Mouse (Mus musculus) embryonic facial prominence, embryonic 11.5 days (tissue): Measurements from ENCODE around the gene Gimap5. TPM values are rescaled to one million over a fixed set of nuclear protein-coding genes. Genes with fewer than 3 reads are reported as not detected.

Experiments
- ATAC-seq: fragments of 200-750 bp; cut with Nextera tagmentation; replicated peaks from 2 replicates; pipeline ENCODE4 v1.8.0; 2017; ENCODE audit warnings: low read depth; ENCODE audit not compliant: insufficient number of reproducible peaks, low FRiP score, low TSS enrichment
- DNase-seq: peaks from one replicate; pipeline ENCODE4 v3.0.0-alpha.2; 2015; ENCODE audit warnings: low spot score
- H3K27ac ChIP-seq: fragments of 300-500 bp; sonication (generic); replicated peaks from 2 replicates; pipeline ENCODE4 v1.5.1; 2014; ENCODE audit warnings: mild to moderate bottlenecking, low read depth, low read length, control low read depth
- H3K27me3 ChIP-seq: fragments of 300-500 bp; sonication (generic); 2 replicates; pipeline ENCODE4 v1.6.1; 2014; ENCODE audit warnings: mild to moderate bottlenecking, low read length, moderate library complexity, mixed read lengths; ENCODE audit not compliant: control insufficient read depth, insufficient read depth
- H3K36me3 ChIP-seq: fragments of 300-500 bp; sonication (generic); replicated peaks from 2 replicates; pipeline ENCODE4 v1.6.1; 2014; ENCODE audit warnings: low read depth, mild to moderate bottlenecking, low read length, moderate library complexity, mixed read lengths; ENCODE audit not compliant: control insufficient read depth, insufficient read depth
- H3K4me1 ChIP-seq: fragments of 300-500 bp; sonication (generic); 2 replicates; pipeline ENCODE4 v1.6.1; 2014; ENCODE audit warnings: low read length, mixed read lengths; ENCODE audit not compliant: control insufficient read depth, insufficient read depth
- H3K4me2 ChIP-seq: fragments of 300-500 bp; sonication (generic); 2 replicates; pipeline ENCODE4 v1.6.1; 2014; ENCODE audit warnings: low read depth, mild to moderate bottlenecking, control low read depth, low read length, moderate library complexity
- H3K4me3 ChIP-seq: fragments of 300-500 bp; sonication (generic); 2 replicates; pipeline ENCODE4 v1.5.1; 2014; ENCODE audit warnings: low read depth, low read length, control low read depth
- H3K9ac ChIP-seq: fragments of 300-500 bp; sonication (generic); replicated peaks from 2 replicates; pipeline ENCODE4 v1.6.1; 2014; ENCODE audit warnings: mild to moderate bottlenecking, control low read depth, low read length
- H3K9me3 ChIP-seq: fragments of 300-500 bp; sonication (generic); replicated peaks from 2 replicates; pipeline ENCODE4 v1.6.1; 2016; ENCODE audit warnings: mild to moderate bottlenecking, low read length, inconsistent platforms, mixed read lengths; ENCODE audit not compliant: control insufficient read depth
- WGBS: fragments of 180-500 bp; shearing (Covaris S2); extraction: QIAGEN DNeasy Blood & Tissue Kit; methylation state at CpG from one replicate; pipeline ENCODE4 v1.1.7; 2014; 5-methylcytosine and 5-hydroxymethylcytosine counted together
- polyA plus RNA-seq: library from polyadenylated mRNA; unstranded; fragments of >200 nt; fragmentation: Nextera tagmentation; extraction: Ambion mirVana; gene quantifications from 2 replicates; pipeline ENCODE4 v1.2.1, GENCODE M21; 2014

The Gimap5 gene
- polyA plus RNA-seq, result 0.63 and 1.2 TPM in 2 replicates

GRCm38 (mm10) chr6:48745959-48746889, at the start of gene Gimap5:
Gimap5 (plus strand) TSS chr6:48746197.
- H3K4me3 ChIP-seq, result no peak within 1 kb of the TSS
- DNase-seq (peak; percentile 49), ATAC-seq (no peak)
- no peak within 1 kb of the TSS for H3K9ac ChIP-seq
- H3K4me1 ChIP-seq, result no peaks in the 10 kb centered on the region; the same call in 1 of the 2 replicates
- H3K27me3 ChIP-seq, result peaks cover 24% of the 10 kb centered on the region
- H3K36me3 ChIP-seq, result no peaks in the 10 kb centered on the region
- H3K4me2 ChIP-seq, result no peak within 1 kb of the TSS
- H3K9me3 ChIP-seq, result no peaks in the 10 kb centered on the region
- 42% methylated on average over 16 of the region's 16 CpGs for WGBS
- no peak within 1 kb of the TSS for H3K27ac ChIP-seq

GRCm38 (mm10) chr6:48696830-48697554, 49.0 kb upstream of the Gimap5 start:
- 81% methylated on average over 4 of the region's 4 CpGs for WGBS
- no peak for DNase-seq

GRCm38 (mm10) chr6:48697555-48697930, 48.5 kb upstream of the Gimap5 start:
- Histone ChIP-seq H3K4me2 (no peak overlapping the region), H3K4me3 (no peak overlapping the region), H3K36me3 (no peaks in the 10 kb centered on the region), H3K9ac (no peak overlapping the region), H3K4me1 (no peaks in the 10 kb centered on the region), H3K27ac (no peak overlapping the region), H3K9me3 (no peaks in the 10 kb centered on the region), H3K27me3 (no peaks in the 10 kb centered on the region)
- DNase-seq (no peak), ATAC-seq (no peak)
- 56% methylated on average over 1 of the region's 1 CpGs for whole genome bisulfite sequencing

More at GRCm38 (mm10) chr6:48696830-48697554, 49.0 kb upstream of the Gimap5 start:
- H3K27ac ChIP-seq, result no peak overlapping the region
- H3K4me1 ChIP-seq, result no peaks in the 10 kb centered on the region
- no peak overlapping the region for H3K9ac ChIP-seq
- no peak overlapping the region for H3K4me3 ChIP-seq
- no peak overlapping the region for H3K4me2 ChIP-seq
- H3K27me3 ChIP-seq, result no peaks in the 10 kb centered on the region
- no peaks in the 10 kb centered on the region for H3K36me3 ChIP-seq
- H3K9me3 ChIP-seq, result no peaks in the 10 kb centered on the region
- no peak for ATAC-seq

- Histone ChIP-seq H3K27me3 (no peaks in the 10 kb centered on the region), H3K4me3 (no peak overlapping the region), H3K27ac (no peak overlapping the region), H3K9me3 (no peaks in the 10 kb centered on the region), H3K9ac (no peak overlapping the region), H3K4me2 (no peak overlapping the region), H3K4me1 (no peaks in the 10 kb centered on the region), H3K36me3 (no peaks in the 10 kb centered on the region)
- no peak for DNase-seq
- ATAC-seq, result no peak
- WGBS, result 78% methylated on average over 7 of the region's 7 CpGs
Measured at GRCm38 (mm10) chr6:48698066-48698856, 47.7 kb upstream of the Gimap5 start.

GRCm38 (mm10) chr6:48698888-48699287, 47.1 kb upstream of the Gimap5 start:
- ATAC-seq (no peak), DNase-seq (no peak)
- Histone ChIP-seq H3K9ac (no peak overlapping the region), H3K27ac (no peak overlapping the region), H3K4me3 (no peak overlapping the region), H3K36me3 (no peaks in the 10 kb centered on the region), H3K4me1 (no peaks in the 10 kb centered on the region), H3K4me2 (no peak overlapping the region), H3K27me3 (no peaks in the 10 kb centered on the region), H3K9me3 (no peaks in the 10 kb centered on the region)
- WGBS, result 69% methylated on average over 3 of the region's 3 CpGs

- no peak overlapping the region for H3K9ac ChIP-seq
- H3K4me2 ChIP-seq, result no peak overlapping the region
- whole genome bisulfite sequencing, result 46% methylated on average over 5 of the region's 5 CpGs
- H3K4me3 ChIP-seq, result no peak overlapping the region
- H3K9me3 ChIP-seq, result no peaks in the 10 kb centered on the region
- DNase-seq, result no peak
- ATAC-seq, result no peak
- no peak overlapping the region for H3K27ac ChIP-seq
- no peaks in the 10 kb centered on the region for H3K36me3 ChIP-seq
- no peaks in the 10 kb centered on the region for H3K4me1 ChIP-seq
- no peaks in the 10 kb centered on the region for H3K27me3 ChIP-seq
Measured at GRCm38 (mm10) chr6:48700251-48701075, 45.5 kb upstream of the Gimap5 start.

- no peaks in the 10 kb centered on the region for H3K9me3 ChIP-seq
- no peak for ATAC-seq
Measured at GRCm38 (mm10) chr6:48702146-48702545, 43.9 kb upstream of the Gimap5 start.

More at GRCm38 (mm10) chr6:48702146-48702545, 43.9 kb upstream of the Gimap5 start:
- Histone ChIP-seq H3K27me3 (no peaks in the 10 kb centered on the region), H3K4me2 (no peak overlapping the region), H3K36me3 (no peaks in the 10 kb centered on the region), H3K9ac (no peak overlapping the region), H3K27ac (no peak overlapping the region), H3K4me1 (no peaks in the 10 kb centered on the region), H3K4me3 (no peak overlapping the region)
- DNase-seq, result no peak
- WGBS, result 83% methylated on average over 7 of the region's 7 CpGs
